Mouse (Mus musculus) neural tube, embryonic 10.5 days (tissue): ENCODE measurements around the gene Yif1a.

Source experiments
- DNase-seq: peaks from one replicate; pipeline ENCODE4 v3.0.0-alpha.2; 2017; ENCODE audit warnings: low spot score; ENCODE audit errors: extremely low spot score

The Yif1a gene

GRCm38 (mm10) chr19:5087884-5088728 lies at the start of gene Yif1a:
TSS of gene Yif1a (plus strand) at chr19:5088538.
- DNase-seq = peak; percentile 95

- DNase-seq = peak; percentile 92
Measured at GRCm38 (mm10) chr19:5038709-5039156, 49.6 kb upstream of the Yif1a start, which contains the start of the genes B4gat1 and AC124502.3. TSS of gene B4gat1 (plus strand) at chr19:5038826. TSS of gene AC124502.3 (plus strand) at chr19:5038891.

- DNase-seq = no peak
Measured at GRCm38 (mm10) chr19:5039301-5040114, 48.8 kb upstream of the Yif1a start.

- DNase-seq = peak; percentile 94
Measured at GRCm38 (mm10) chr19:5040862-5041523, 47.3 kb upstream of the Yif1a start, which contains the start of gene Brms1. TSS of gene Brms1 (plus strand) at chr19:5041354.

- DNase-seq = no peak
Measured at GRCm38 (mm10) chr19:5041588-5041987, 46.8 kb upstream of the Yif1a start.

GRCm38 (mm10) chr19:5045531-5045930 lies 42.8 kb upstream of the Yif1a start:
- no peak for DNase-seq

- DNase-seq = no peak
Measured at GRCm38 (mm10) chr19:5048138-5049056, 39.9 kb upstream of the Yif1a start.

GRCm38 (mm10) chr19:5049325-5049724 lies 39.0 kb upstream of the Yif1a start:
- DNase-seq = peak; percentile 10

- DNase-seq = peak; percentile 60
Measured at GRCm38 (mm10) chr19:5050047-5050905, 38.1 kb upstream of the Yif1a start, which contains the start of gene Rin1. TSS of gene Rin1 (plus strand) at chr19:5050481.

- DNase-seq = peak; percentile 34
Measured at GRCm38 (mm10) chr19:5051031-5051430, 37.3 kb upstream of the Yif1a start.

- no peak for DNase-seq
Measured at GRCm38 (mm10) chr19:5051515-5051914, 36.8 kb upstream of the Yif1a start.

- DNase-seq = peak; percentile 16
Measured at GRCm38 (mm10) chr19:5052166-5052822, 36.0 kb upstream of the Yif1a start.

GRCm38 (mm10) chr19:5052853-5053252 lies 35.5 kb upstream of the Yif1a start:
- DNase-seq = peak; percentile 14

GRCm38 (mm10) chr19:5053909-5054308 lies 34.4 kb upstream of the Yif1a start:
- peak; percentile 74 for DNase-seq

- DNase-seq = peak; percentile 71
Measured at GRCm38 (mm10) chr19:5056251-5056650, 32.1 kb upstream of the Yif1a start.

- no peak for DNase-seq
Measured at GRCm38 (mm10) chr19:5057876-5058775, 30.2 kb upstream of the Yif1a start.
